Mouse (Mus musculus) kidney, adult 9 months (tissue): ENCODE data around the gene Ift22.
"Not testable (repeated sequence)": the region's sequence is repeated elsewhere in the genome, so short reads cannot be mapped to it uniquely, and the experiment has no call there.

Experiments used
- DNase-seq: peaks from one replicate; pipeline ENCODE4 v3.0.0; 2022

Ift22 gene

GRCm38 (mm10) chr5:136949551-136950336, 41.8 kb downstream of the Ift22 start:
- not testable (repeated sequence) for DNase-seq

- no peak for DNase-seq
Measured at GRCm38 (mm10) chr5:136950521-136950920, 42.6 kb downstream of the Ift22 start.

- no peak for DNase-seq
Measured at GRCm38 (mm10) chr5:136952153-136952552, 44.2 kb downstream of the Ift22 start.

GRCm38 (mm10) chr5:136953015-136953414, 45.1 kb downstream of the Ift22 start, which contains the start of gene Fis1:
Fis1 (plus strand) TSS chr5:136953275.
- peak; percentile 99 for DNase-seq

- peak; percentile 78 for DNase-seq
Measured at GRCm38 (mm10) chr5:136953440-136953951, 45.5 kb downstream of the Ift22 start.

- DNase-seq = peak; percentile 28
Measured at GRCm38 (mm10) chr5:136955622-136956021, 47.7 kb downstream of the Ift22 start.

GRCm38 (mm10) chr5:136957250-136957649, 49.3 kb downstream of the Ift22 start:
- no peak for DNase-seq

GRCm38 (mm10) chr5:136958991-136959605, 51.1 kb downstream of the Ift22 start:
- DNase-seq = peak; percentile 92

- peak; percentile 80 for DNase-seq
Measured at GRCm38 (mm10) chr5:136960053-136960452, 52.1 kb downstream of the Ift22 start.

- DNase-seq = peak; percentile 42
Measured at GRCm38 (mm10) chr5:136961334-136961982, 53.5 kb downstream of the Ift22 start.

GRCm38 (mm10) chr5:136961983-136962461, 54.1 kb downstream of the Ift22 start:
- peak; percentile 95 for DNase-seq

- DNase-seq = peak; percentile 88
Measured at GRCm38 (mm10) chr5:136962501-136962900, 54.6 kb downstream of the Ift22 start.

- peak; percentile 38 for DNase-seq
Measured at GRCm38 (mm10) chr5:136962966-136963540, 55.1 kb downstream of the Ift22 start.
